Mouse (Mus musculus) cerebral cortex, adult 2 months (tissue): ENCODE measurements around the gene Rras.

Experiments
- WGBS: fragments of 180-500 bp; shearing (Covaris S2); methylation state at CpG from one replicate; pipeline ENCODE4 v1.1.7; 2018; 5-methylcytosine and 5-hydroxymethylcytosine counted together

The Rras gene

GRCm38 (mm10) chr7:45052181-45052861, 34.6 kb downstream of the Rras start:
- 1% methylated on average over 38 of the region's 38 CpGs for WGBS

GRCm38 (mm10) chr7:45052862-45053116, 35.0 kb downstream of the Rras start, which contains the start of gene Prr12:
TSS of gene Prr12 (minus strand) at chr7:45052881.
- WGBS, result 0% methylated on average over 5 of the region's 18 CpGs

- under 1% methylated on average over 47 of the region's 59 CpGs for WGBS
These were observed 35.6 kb downstream of the Rras start for GRCm38 (mm10) chr7:45053117-45053930.

- 2% methylated on average over 33 of the region's 33 CpGs for WGBS
These were observed 36.3 kb downstream of the Rras start for GRCm38 (mm10) chr7:45053931-45054510.

GRCm38 (mm10) chr7:45056329-45056971, 38.7 kb downstream of the Rras start:
- WGBS, result 76% methylated on average over 14 of the region's 14 CpGs

GRCm38 (mm10) chr7:45058607-45059571, 41.1 kb downstream of the Rras start:
- 75% methylated on average over 10 of the region's 10 CpGs for WGBS

GRCm38 (mm10) chr7:45060632-45061122, 42.9 kb downstream of the Rras start:
- 94% methylated on average over 6 of the region's 6 CpGs for whole genome bisulfite sequencing

GRCm38 (mm10) chr7:45061532-45062075, 43.8 kb downstream of the Rras start:
- 15% methylated on average over 11 of the region's 11 CpGs for WGBS

GRCm38 (mm10) chr7:45062239-45062835, 44.6 kb downstream of the Rras start, which contains the start of the genes Nosip and Prrg2:
TSS of gene Nosip (plus strand) at chr7:45062429.
TSS of gene Prrg2 (minus strand) at chr7:45062677.
- under 1% methylated on average over 31 of the region's 31 CpGs for WGBS

GRCm38 (mm10) chr7:45067190-45067999, 49.6 kb downstream of the Rras start:
- 86% methylated on average over 4 of the region's 4 CpGs for WGBS

GRCm38 (mm10) chr7:45068000-45068318, 50.2 kb downstream of the Rras start:
- 32% methylated on average over 5 of the region's 5 CpGs for WGBS

- 83% methylated on average over 2 of the region's 2 CpGs for WGBS
These were observed 51.9 kb downstream of the Rras start for GRCm38 (mm10) chr7:45069671-45070070.
